Mouse (Mus musculus) urinary bladder, postnatal 25 days (tissue): ENCODE measurements around the gene Ttll1.
"Not testable (repeated sequence)": the region's sequence is repeated elsewhere in the genome, so short reads cannot be mapped to it uniquely, and the experiment has no call there.

ENCODE experiments used
- DNase-seq: peaks from one replicate; pipeline ENCODE4 v3.0.0; 2022; ENCODE audit warnings: low spot score

The Ttll1 gene

DNA sequence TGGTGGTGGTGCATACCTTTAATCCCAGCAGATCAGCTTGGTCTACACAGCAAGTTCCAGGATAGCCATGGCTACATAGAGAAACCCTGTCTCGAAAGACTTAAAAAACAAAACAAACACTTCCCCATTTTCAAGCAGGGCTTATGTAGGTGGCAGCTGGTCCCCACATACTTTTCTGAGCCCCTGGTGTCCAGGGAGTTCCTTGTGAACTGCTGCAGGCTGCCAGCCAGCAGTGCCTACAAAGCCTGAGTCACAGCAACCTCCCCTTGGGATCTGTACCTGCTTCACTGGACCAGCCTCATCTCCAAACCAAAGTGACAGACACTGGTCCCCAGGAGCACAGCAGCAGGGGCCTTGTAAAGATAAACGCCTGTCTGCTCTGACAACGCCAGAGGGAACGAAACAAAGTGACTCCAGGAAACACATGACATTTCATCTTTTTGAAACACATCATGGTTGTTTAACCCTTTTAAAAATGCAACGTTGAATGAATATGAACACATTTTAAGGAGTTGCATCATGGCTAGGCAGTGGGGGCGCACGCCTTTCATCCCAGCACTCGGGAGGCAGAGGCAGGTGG, 28.0 kb downstream of the Ttll1 start:
- no peak for DNase-seq

- DNase-seq: no peak
Measured at GRCm38 (mm10) chr15:83481236-83481780, 29.4 kb downstream of the Ttll1 start.

DNA sequence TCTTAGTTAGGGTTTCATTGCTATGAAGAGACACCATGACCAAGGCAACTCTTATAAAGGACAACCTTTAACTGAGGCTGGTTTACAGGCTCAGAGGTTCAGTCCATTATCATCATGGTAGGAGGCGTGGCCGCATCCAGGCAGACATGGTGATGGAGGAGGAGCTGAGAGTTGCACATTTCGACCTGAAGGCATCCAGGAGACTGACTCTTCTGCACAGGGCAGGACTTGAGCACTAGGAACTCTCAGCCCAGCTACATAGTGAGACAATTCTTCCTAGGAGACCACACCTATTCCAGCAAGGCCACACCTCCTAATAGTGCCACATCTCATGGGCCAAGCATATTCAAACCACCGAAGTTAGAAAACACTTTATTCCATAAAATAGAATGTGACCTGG, 30.9 kb downstream of the Ttll1 start:
- no peak for DNase-seq

DNA sequence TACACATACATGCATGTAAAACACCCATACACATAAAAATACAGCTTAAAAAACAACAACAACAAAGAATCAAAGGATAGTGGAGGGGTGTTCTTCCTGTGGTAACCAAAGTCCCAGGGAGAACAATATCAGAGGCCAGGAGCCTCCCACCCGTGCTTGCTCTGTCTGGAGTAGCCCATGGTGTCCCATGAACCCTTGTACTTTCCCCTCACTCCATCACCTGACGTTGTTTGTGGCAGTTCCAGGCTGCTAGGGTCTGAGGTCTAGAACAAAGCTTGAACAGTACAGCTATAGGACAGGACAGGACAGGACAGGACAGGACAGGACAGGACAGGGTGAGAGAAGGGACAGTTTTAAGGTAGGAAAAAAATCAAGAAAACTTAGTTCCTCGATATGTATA, 32.6 kb downstream of the Ttll1 start:
- DNase-seq: no peak

DNA sequence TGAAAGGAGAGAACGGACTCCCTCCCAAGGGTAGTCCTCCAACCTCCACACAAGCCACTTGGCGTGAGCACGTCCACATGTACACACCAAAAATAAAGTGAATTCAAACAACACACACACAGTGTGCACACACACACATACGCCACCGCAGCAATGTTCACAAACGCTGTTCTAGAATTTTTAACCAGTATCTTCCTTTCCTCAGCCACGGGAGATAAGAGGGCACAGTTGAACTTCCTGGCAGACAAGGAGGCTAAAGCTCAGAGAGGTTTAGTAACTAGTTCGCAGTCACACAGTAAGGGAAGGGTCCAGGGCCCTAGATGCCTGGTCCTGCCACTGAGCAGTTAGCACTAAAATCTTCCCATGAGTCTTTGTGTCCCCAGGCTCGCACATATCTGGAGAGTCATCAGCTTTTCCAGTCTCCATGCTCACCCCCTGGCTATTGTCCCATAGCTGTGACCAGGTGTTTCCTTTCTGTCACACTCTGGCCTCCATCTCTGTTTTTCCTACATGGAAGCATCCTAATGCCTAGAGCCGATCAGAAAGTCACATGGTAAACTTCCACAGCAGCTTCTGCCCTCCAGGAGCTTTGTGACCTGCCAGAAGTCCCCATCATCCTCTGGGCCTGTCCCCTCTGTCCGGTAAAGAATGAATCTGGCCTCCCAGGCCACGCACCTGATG, 34.0 kb downstream of the Ttll1 start:
- no peak for DNase-seq

DNA sequence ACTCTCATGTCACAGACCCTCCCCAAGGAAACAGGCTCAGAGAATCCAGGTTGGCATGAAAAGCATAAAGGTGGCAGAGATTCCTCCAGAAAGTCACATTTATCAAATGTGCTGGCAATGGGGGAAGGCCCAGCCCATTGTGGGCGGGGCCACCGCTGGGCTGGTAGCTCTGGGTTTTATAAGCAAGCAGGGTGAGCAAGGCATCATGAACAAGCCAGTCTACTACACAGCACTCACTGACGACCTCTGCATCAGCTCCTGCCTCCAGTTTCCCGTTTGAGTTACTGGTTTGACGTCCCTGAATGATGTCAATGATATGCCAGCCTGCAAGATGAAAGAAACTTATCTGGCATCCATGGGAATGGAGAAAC, 36.2 kb downstream of the Ttll1 start:
- no peak for DNase-seq

DNA sequence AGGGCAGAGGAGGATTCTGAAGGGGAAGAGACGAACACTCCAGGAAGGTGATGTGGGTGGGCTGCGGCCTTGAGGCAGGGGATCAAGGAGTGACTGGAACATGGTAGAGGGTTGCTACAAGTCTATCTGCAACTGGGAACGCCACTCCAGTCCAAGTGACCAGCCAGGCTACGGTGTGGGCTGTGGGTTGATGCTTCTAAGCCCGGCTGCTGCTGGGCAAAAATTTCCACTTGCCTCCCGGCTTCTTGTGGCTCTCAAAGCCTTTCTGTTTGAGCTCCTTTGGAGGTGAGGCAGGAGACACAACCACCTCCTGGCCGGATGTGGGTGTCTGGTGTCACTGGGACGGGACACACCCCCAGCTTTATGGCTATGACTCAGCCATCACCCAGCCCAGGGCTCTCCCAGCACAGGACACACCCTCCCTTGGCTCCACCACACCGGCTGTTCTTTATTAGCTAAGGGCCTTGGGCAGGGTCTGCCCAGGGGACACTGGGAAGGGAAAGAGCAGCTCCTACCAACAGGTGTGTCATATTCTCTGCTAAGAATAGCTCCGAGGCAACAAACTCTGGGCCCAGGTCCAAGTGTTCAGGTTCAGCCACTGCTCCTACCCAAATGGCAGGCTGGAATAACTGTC, 36.7 kb downstream of the Ttll1 start:
- DNase-seq: peak; percentile 58

GRCm38 (mm10) chr15:83473251-83473650, 37.4 kb downstream of the Ttll1 start:
- DNase-seq: no peak

DNA sequence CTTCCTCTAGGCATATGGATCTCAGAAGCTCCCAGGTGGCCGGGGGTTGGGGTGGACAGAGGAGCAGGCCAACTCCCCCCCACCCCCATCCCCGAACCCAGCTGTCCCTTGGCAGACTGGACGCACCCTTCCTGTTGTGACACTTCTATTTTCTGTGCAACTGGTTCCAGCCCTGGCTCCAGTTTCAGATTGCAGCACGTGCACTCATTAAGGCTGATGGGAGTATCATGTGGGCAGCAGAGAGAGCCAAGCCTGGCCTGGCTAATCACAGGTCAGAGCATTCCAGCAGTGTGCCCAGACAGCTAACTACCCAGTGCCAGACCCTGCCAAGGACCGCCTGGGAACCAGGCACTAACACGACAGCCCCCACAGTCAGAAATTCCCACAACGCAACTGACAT, 39.2 kb downstream of the Ttll1 start:
- DNase-seq: no peak

DNA sequence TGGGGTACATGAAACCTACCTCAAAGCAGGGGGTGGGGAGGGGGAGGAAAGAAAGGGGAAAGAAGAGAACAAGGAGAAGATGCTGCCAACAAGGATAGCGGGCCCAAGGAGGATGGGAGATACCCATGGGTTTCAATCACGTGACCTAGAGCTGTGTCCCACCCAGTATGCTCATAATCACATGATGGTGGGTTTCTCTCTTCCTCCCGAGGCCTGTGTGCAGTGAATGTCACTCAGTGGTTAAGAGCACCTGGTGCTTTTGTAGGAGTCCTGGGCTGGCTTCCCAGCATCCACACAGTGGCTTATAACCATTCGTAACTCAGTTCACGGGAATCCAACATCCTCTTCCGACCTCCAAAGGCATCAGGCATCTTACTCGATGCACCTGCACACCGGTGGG, 40.2 kb downstream of the Ttll1 start:
- DNase-seq: no peak

GRCm38 (mm10) chr15:83469279-83469821, 41.3 kb downstream of the Ttll1 start:
- DNase-seq: no peak

DNA sequence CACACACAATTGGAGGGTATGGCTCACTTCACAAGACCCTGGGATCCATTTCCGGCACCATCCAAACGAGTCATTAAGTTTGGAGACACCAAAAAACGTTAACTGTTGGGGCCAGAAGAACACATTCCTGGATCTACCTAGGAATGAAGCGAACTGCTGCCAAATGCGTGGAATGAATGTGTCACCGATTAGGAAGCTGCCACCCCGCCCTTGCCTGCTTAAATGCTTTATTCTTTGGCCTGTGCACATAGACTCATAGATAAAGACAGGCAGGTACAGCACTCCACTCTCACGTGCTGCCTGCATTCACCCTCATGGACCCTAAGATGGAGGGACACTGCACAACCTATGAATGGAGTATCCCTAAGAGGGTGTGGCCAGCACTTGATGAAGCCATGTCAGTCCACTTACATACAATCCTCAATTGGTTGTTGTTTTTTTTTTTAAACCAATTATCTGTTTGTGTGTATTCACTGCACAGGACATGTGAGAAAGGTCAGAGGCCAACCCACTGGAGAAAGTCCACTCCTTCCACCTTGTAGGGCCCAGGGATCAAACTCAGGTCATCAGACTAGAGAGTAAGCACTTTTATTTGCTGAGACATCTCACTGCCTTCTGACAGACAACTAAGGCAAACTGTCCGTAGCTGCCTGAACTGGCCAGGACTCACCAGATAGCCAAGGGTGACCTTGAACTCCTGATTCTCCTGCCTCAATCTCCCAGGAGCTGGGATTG, 43.3 kb downstream of the Ttll1 start:
- no peak for DNase-seq

GRCm38 (mm10) chr15:83466331-83466730, 44.4 kb downstream of the Ttll1 start:
- DNase-seq: no peak

DNA sequence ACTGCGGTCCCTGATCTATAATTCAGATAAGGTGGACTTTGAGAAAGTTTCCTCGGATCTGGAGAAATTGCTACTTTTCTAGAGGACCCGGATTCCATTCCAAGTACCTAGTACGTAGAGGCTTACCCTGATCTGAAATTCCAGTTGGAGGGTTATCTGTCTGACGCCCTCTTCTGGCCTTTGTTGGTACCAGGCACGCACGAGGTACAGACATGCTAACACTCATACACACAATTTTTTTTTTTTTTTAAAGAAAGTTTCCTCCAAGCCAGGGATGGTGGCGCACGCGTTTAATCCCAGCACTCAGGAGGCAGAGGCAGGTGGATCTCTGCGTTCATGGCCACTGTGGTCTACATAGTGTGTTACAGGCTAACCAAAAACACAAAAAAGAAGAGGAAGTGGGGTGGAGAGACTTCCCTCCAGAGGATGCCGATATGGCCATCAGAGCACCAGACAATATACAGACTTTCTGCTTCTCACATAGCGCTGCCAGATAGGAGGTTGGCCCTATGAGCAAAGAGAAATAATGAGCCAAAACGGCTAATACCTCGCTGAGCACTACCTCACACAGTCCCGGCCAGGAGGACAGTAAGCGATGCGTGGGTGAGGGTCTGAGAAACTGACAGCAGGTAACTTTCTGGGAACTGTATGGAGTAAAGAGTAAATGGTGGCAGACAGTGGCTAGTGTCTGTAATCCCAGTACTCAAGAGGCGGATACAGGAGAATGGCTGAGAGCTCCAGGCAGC, 45.6 kb downstream of the Ttll1 start:
- DNase-seq: no peak

GRCm38 (mm10) chr15:83464083-83464904, 46.4 kb downstream of the Ttll1 start, which contains the start of gene Pacsin2:
Gene Pacsin2 (minus strand): TSS chr15:83464606.
- DNase-seq: peak; percentile 94

DNA sequence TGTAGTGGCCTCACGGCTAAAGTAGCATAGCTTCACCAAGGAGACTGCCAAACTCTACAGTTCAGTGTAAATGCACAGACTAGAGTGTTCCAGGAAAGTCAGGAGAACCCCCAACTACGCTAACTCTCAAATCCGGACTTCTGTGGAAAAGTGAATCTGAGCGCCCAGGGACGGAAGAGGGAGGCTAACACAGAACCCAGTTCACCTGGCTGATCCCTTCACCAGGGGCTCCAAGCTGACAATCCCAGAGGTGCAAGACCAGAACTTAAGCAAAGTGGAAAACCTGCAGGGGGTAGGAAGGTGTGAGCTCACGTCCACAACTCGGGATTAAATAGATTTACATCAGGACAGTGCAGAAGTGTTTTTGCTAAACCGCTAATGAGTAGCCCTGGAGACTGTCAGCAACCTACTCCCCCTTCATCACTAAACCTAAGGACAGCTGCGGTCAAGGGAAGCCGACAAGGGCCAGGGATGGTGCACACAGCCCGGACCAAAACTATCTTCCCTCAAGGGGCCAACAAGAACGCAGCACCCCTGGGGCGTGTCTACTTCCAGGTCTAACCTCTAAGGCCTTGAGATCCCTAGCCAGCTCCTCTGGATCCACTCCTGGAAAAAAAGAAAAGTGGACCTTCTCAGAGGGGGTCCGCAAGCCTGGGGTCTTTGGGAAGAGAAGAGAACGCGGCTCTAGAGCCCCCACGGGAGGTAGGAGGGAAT, 47.2 kb downstream of the Ttll1 start:
- no peak for DNase-seq

GRCm38 (mm10) chr15:83462349-83462748, 48.3 kb downstream of the Ttll1 start:
- not testable (repeated sequence) for DNase-seq

GRCm38 (mm10) chr15:83460891-83461290, 49.8 kb downstream of the Ttll1 start:
- no peak for DNase-seq

DNA sequence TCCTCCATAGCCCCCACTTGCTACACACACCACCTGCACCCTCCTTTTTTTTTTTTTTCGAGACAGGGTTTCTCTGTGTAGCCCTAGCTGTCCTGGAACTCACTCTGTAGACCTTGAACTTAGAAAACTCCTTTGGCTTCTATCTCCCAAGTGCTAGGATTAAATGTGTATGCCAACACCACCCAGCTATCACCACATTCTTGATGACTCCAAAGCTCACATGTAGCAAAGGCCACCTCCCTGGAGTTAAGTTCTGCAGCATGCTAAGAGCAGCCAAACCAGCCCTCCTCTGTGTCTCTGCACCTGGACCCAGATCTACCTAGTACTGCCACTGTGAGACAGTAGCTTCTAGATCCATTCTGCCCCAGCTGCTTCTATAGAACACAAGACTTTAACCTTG, 53.2 kb downstream of the Ttll1 start:
- DNase-seq: no peak

GRCm38 (mm10) chr15:83455637-83456036, 55.1 kb downstream of the Ttll1 start:
- DNase-seq: no peak
